13 mouse cellular contexts compared by ENCODE assay signal in genomic region chr9:67967011-67967410, GRCm38 (mm10).
"Had no signal": no experiment of that assay in that cellular context is flagged by ENCODE, and none has a peak within 500 bp of the region (broad histone marks: within the 10 kb centered on the region; RNA-seq: fewer than 3 reads in every experiment).

No protein-coding gene starts in this region.

- H3K4me1 ChIP-seq: liver, embryonic 13.5 days; liver, embryonic 15.5 days; lung, embryonic 15.5 days; megakaryocyte, embryonic 14.5 days; stomach, embryonic 15.5 days had no signal

- H3K4me3 ChIP-seq: liver, embryonic 13.5 days; liver, embryonic 15.5 days; lung, embryonic 15.5 days; megakaryocyte, embryonic 14.5 days; midbrain, embryonic 13.5 days; midbrain, embryonic 15.5 days; neural tube, embryonic 12.5 days; stomach, embryonic 15.5 days had no signal

- DNase-seq: liver, embryonic 13.5 days; liver, postnatal 0 days; right cerebral cortex, postnatal 14 days; thymus, adult 2 months; thymus, postnatal 25 days; thymus, postnatal 4 days had no signal
